Mouse (Mus musculus) stomach, embryonic 15.5 days (tissue): ENCODE data around the gene Gatc. TPM values are rescaled to one million over a fixed set of nuclear protein-coding genes. Genes with fewer than 3 reads are reported as not detected.
A peak's percentile ranks its signal among the peaks of the same experiment; 100 is the strongest.
"Not testable (repeated sequence)": the region's sequence is repeated elsewhere in the genome, so short reads cannot be mapped to it uniquely, and the experiment has no call there.

Source experiments
- ATAC-seq: fragments of 200-750 bp; cut with Nextera tagmentation; 2 replicates; pipeline ENCODE4 v1.8.0; 2017; ENCODE audit warnings: low read depth, moderate number of reproducible peaks, moderate TSS enrichment; ENCODE audit not compliant: insufficient read depth, low FRiP score
- H3K27ac ChIP-seq: fragments of 300-500 bp; sonication (generic); 2 replicates; pipeline ENCODE4 v1.5.1; 2015; ENCODE audit warnings: mild to moderate bottlenecking, inconsistent platforms
- H3K27me3 ChIP-seq: fragments of 300-500 bp; sonication (generic); replicated peaks from 2 replicates; pipeline ENCODE4 v1.6.1; 2015; ENCODE audit warnings: inconsistent platforms
- H3K36me3 ChIP-seq: fragments of 300-500 bp; sonication (generic); 2 replicates; pipeline ENCODE4 v1.6.1; 2015; ENCODE audit warnings: inconsistent platforms
- H3K4me1 ChIP-seq: fragments of 300-500 bp; sonication (generic); 2 replicates; pipeline ENCODE4 v1.6.1; 2015; ENCODE audit warnings: inconsistent platforms
- H3K4me2 ChIP-seq: fragments of 300-500 bp; sonication (generic); 2 replicates; pipeline ENCODE4 v1.6.1; 2015; ENCODE audit warnings: mild to moderate bottlenecking, inconsistent platforms
- H3K4me3 ChIP-seq: fragments of 300-500 bp; sonication (generic); replicated peaks from 2 replicates; pipeline ENCODE4 v1.5.1; 2015; ENCODE audit warnings: inconsistent platforms
- H3K9ac ChIP-seq: fragments of 300-500 bp; sonication (generic); 2 replicates; pipeline ENCODE4 v1.6.1; 2015; ENCODE audit warnings: inconsistent platforms
- H3K9me3 ChIP-seq: fragments of 300-500 bp; sonication (generic); 2 replicates; pipeline ENCODE4 v1.6.1; 2016; ENCODE audit warnings: inconsistent platforms
- WGBS: fragments of 180-500 bp; shearing (Covaris S2); methylation state at CpG from one replicate; pipeline ENCODE4 v1.1.7; 2015; 5-methylcytosine and 5-hydroxymethylcytosine counted together
- polyA plus RNA-seq: library from polyadenylated mRNA; unstranded; fragments of >200 nt; fragmentation: Nextera tagmentation; extraction: Ambion mirVana; gene quantifications from 2 replicates; pipeline ENCODE4 v1.2.1, GENCODE M21; 2015

Gatc gene
- 23.0 and 26.6 TPM in 2 replicates for polyA plus RNA-seq

GRCm38 (mm10) chr5:115340577-115341313, at the start of gene Gatc, which contains the start of gene Triap1:
TSS of gene Gatc (minus strand) at chr5:115341178.
TSS of gene Triap1 (plus strand) at chr5:115341225.
- peak within 1 kb of the TSS; percentile 86 for H3K27ac ChIP-seq
- H3K4me3 ChIP-seq: peak within 1 kb of the TSS; percentile 91
- H3K4me2 ChIP-seq: peak within 1 kb of the TSS; percentile 62
- H3K36me3 ChIP-seq: peaks cover 34% of the 10 kb centered on the region
- no peaks in the 10 kb centered on the region for H3K9me3 ChIP-seq
- ATAC-seq: peak; percentile 88
- H3K27me3 ChIP-seq: no peaks in the 10 kb centered on the region
- under 1% methylated on average over 62 of the region's 62 CpGs for WGBS
- peaks cover 6% of the 10 kb centered on the region; the same call in 1 of the 2 replicates for H3K4me1 ChIP-seq
- peak within 1 kb of the TSS; percentile 85 for H3K9ac ChIP-seq

GRCm38 (mm10) chr5:115378882-115379281, 37.9 kb upstream of the Gatc start:
- not testable (repeated sequence) for H3K27me3 ChIP-seq, ATAC-seq, H3K4me1 ChIP-seq, H3K27ac ChIP-seq, H3K4me3 ChIP-seq, H3K9me3 ChIP-seq, H3K4me2 ChIP-seq, H3K36me3 ChIP-seq, H3K9ac ChIP-seq
- 71% methylated on average over 2 of the region's 2 CpGs for WGBS

GRCm38 (mm10) chr5:115375436-115375835, 34.5 kb upstream of the Gatc start:
- ATAC-seq: no peak
- H3K4me3 ChIP-seq: no peak overlapping the region
- 76% methylated on average over 2 of the region's 2 CpGs for WGBS

GRCm38 (mm10) chr5:115374204-115374820, 33.3 kb upstream of the Gatc start:
- Histone ChIP-seq H3K9ac (0 out of 2 replicates have a peak overlapping the region, but pooled peaks have one; percentile 12), H3K4me1 (no peaks in the 10 kb centered on the region), H3K27ac (no peak overlapping the region), H3K36me3 (no peaks in the 10 kb centered on the region), H3K27me3 (no peaks in the 10 kb centered on the region), H3K9me3 (no peaks in the 10 kb centered on the region), H3K4me3 (peak overlapping the region; percentile 9; the same call in 1 of the 2 replicates), H3K4me2 (peak overlapping the region; percentile 53)
- WGBS: 21% methylated on average over 11 of the region's 11 CpGs
- no peak for ATAC-seq

More at GRCm38 (mm10) chr5:115375436-115375835, 34.5 kb upstream of the Gatc start:
- Histone ChIP-seq H3K27ac (no peak overlapping the region), H3K36me3 (no peaks in the 10 kb centered on the region), H3K9ac (no peak overlapping the region), H3K4me1 (no peaks in the 10 kb centered on the region), H3K9me3 (no peaks in the 10 kb centered on the region), H3K4me2 (no peak overlapping the region), H3K27me3 (no peaks in the 10 kb centered on the region)

GRCm38 (mm10) chr5:115373441-115374203, 32.6 kb upstream of the Gatc start:
- WGBS: 22% methylated on average over 26 of the region's 26 CpGs
- peak overlapping the region; percentile 9; the same call in 1 of the 2 replicates for H3K4me3 ChIP-seq

GRCm38 (mm10) chr5:115371736-115372135, 30.8 kb upstream of the Gatc start:
- Histone ChIP-seq H3K27ac (no peak overlapping the region), H3K9me3 (no peaks in the 10 kb centered on the region), H3K4me2 (no peak overlapping the region), H3K36me3 (no peaks in the 10 kb centered on the region), H3K4me1 (no peaks in the 10 kb centered on the region), H3K4me3 (no peak overlapping the region), H3K27me3 (no peaks in the 10 kb centered on the region), H3K9ac (no peak overlapping the region)
- ATAC-seq: no peak
- WGBS: 32% methylated on average over 9 of the region's 9 CpGs

More at GRCm38 (mm10) chr5:115373441-115374203, 32.6 kb upstream of the Gatc start:
- 0 out of 2 replicates have a peak overlapping the region, but pooled peaks have one; percentile 12 for H3K9ac ChIP-seq
- no peaks in the 10 kb centered on the region for H3K4me1 ChIP-seq
- H3K27me3 ChIP-seq: no peaks in the 10 kb centered on the region
- no peak overlapping the region for H3K27ac ChIP-seq
- peak overlapping the region; percentile 53 for H3K4me2 ChIP-seq
- no peaks in the 10 kb centered on the region for H3K36me3 ChIP-seq
- H3K9me3 ChIP-seq: no peaks in the 10 kb centered on the region
- no peak for ATAC-seq

GRCm38 (mm10) chr5:115364782-115365181, 23.8 kb upstream of the Gatc start:
- no peak for ATAC-seq
- 79% methylated on average over 4 of the region's 4 CpGs for WGBS
- H3K36me3 ChIP-seq: no peaks in the 10 kb centered on the region
- no peak overlapping the region for H3K4me2 ChIP-seq
- H3K27me3 ChIP-seq: no peaks in the 10 kb centered on the region
- H3K9ac ChIP-seq: no peak overlapping the region
- H3K27ac ChIP-seq: no peak overlapping the region
- no peaks in the 10 kb centered on the region for H3K9me3 ChIP-seq
- H3K4me3 ChIP-seq: no peak overlapping the region
- no peaks in the 10 kb centered on the region for H3K4me1 ChIP-seq

- Histone ChIP-seq H3K4me2 (no peak overlapping the region), H3K27me3 (no peaks in the 10 kb centered on the region), H3K4me1 (no peaks in the 10 kb centered on the region), H3K4me3 (no peak overlapping the region), H3K36me3 (no peaks in the 10 kb centered on the region), H3K9ac (no peak overlapping the region), H3K27ac (no peak overlapping the region), H3K9me3 (no peaks in the 10 kb centered on the region)
- ATAC-seq: no peak
- WGBS: 14% methylated on average over 19 of the region's 19 CpGs
Measured at GRCm38 (mm10) chr5:115362819-115363714, 22.1 kb upstream of the Gatc start.

- WGBS: 47% methylated on average over 7 of the region's 7 CpGs
Measured at GRCm38 (mm10) chr5:115362216-115362615, 21.2 kb upstream of the Gatc start.

GRCm38 (mm10) chr5:115359851-115360372, 18.9 kb upstream of the Gatc start:
- Histone ChIP-seq H3K9me3 (no peaks in the 10 kb centered on the region), H3K36me3 (no peaks in the 10 kb centered on the region), H3K27me3 (no peaks in the 10 kb centered on the region), H3K4me2 (no peak overlapping the region), H3K4me3 (no peak overlapping the region), H3K27ac (no peak overlapping the region), H3K9ac (no peak overlapping the region), H3K4me1 (no peaks in the 10 kb centered on the region)
- ATAC-seq: no peak
- WGBS: 55% methylated on average over 5 of the region's 5 CpGs

More at GRCm38 (mm10) chr5:115362216-115362615, 21.2 kb upstream of the Gatc start:
- Histone ChIP-seq H3K27me3 (no peaks in the 10 kb centered on the region), H3K9ac (no peak overlapping the region), H3K4me2 (no peak overlapping the region), H3K36me3 (no peaks in the 10 kb centered on the region), H3K27ac (no peak overlapping the region), H3K9me3 (no peaks in the 10 kb centered on the region), H3K4me3 (no peak overlapping the region), H3K4me1 (no peaks in the 10 kb centered on the region)
- ATAC-seq: no peak

- Histone ChIP-seq H3K4me2 (no peak overlapping the region), H3K27me3 (no peaks in the 10 kb centered on the region), H3K9me3 (no peaks in the 10 kb centered on the region), H3K27ac (no peak overlapping the region), H3K4me3 (no peak overlapping the region), H3K36me3 (no peaks in the 10 kb centered on the region), H3K4me1 (no peaks in the 10 kb centered on the region), H3K9ac (no peak overlapping the region)
- WGBS: 82% methylated on average over 8 of the region's 8 CpGs
- no peak for ATAC-seq
Measured at GRCm38 (mm10) chr5:115359438-115359837, 18.5 kb upstream of the Gatc start.
